Mouse (Mus musculus) layer of hippocampus, postnatal 14 days (tissue): ENCODE measurements at regions not wholly inside any gene's neighbourhood (a gene's known extent, or its start where the extent isn't known, plus 50 kb on each side); places are given as distances from the start of the nearest gene placed in this dataset.

Source experiments
- DNase-seq, 2 experiments: peaks; one replicate each; pipeline ENCODE4 v3.0.0; 2021 to 2022; ENCODE audit warnings: low spot score in 2 of 2, mixed read lengths in 1 of 2

- peak; percentile 9 to 39 for DNase-seq
Measured at GRCm38 (mm10) chr2:99831251-99831650, 1164.2 kb upstream of the Gm10800 start.

- DNase-seq, result no peak
Measured at GRCm38 (mm10) chr2:99821691-99822090, 1154.6 kb upstream of the Gm10800 start.
